Mouse (Mus musculus) cerebellum, adult (tissue): ENCODE results near the gene Nhlh1.

Experiments used
- ATAC-seq: cut with Nextera tagmentation; 2 replicates; pipeline ENCODE4 v1.9.2; 2017; ENCODE audit warnings: mild to moderate bottlenecking, moderate library complexity, mixed read lengths; ENCODE audit not compliant: insufficient number of reproducible peaks, low FRiP score, low TSS enrichment

The Nhlh1 gene

DNA sequence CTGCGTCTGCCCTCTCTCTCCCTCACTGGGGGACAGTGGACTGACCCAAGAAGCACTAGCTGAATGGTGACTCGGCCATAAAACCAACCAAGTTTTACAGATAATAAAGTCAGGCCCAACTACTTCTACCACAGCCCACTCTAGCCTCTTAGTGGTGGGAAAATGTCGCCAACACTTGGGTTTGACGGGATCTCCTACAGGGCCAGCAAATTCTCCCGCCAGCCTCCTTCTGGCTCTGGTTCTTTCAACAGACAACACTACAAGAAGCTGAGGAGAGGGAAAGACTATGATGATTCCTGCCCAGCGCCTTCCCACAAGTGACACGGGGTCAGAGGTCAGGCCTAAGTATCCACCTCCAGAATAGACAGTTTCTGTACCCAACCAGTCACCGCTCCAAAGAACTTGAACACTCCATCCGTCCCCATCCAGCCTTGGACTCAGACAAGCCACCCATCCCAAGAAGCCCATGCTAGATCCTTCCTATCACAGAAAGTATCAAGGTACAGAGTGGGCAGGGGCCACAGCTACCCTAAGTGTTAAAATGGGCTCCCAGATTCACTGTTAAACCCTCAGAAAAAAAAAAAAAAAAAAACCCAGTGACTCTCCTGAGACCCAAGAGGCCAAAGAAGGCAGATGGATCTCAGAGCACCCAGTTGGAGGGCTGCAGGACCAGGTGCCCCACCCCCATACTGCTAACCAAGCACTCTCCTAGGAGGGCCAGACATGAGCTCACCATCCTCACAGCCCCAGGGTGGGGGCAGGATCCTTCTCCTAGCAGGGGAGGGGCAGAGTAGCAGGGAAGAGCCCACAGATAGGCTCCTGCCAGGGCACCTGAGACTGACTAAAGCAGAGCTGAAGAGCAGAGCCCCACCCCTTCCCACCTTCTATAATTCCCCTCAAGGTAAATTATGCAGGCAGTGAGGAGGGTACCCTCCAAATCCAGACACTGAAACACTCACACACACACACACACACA lies 38.7 kb downstream of the Nhlh1 start:
- no peak for ATAC-seq

DNA sequence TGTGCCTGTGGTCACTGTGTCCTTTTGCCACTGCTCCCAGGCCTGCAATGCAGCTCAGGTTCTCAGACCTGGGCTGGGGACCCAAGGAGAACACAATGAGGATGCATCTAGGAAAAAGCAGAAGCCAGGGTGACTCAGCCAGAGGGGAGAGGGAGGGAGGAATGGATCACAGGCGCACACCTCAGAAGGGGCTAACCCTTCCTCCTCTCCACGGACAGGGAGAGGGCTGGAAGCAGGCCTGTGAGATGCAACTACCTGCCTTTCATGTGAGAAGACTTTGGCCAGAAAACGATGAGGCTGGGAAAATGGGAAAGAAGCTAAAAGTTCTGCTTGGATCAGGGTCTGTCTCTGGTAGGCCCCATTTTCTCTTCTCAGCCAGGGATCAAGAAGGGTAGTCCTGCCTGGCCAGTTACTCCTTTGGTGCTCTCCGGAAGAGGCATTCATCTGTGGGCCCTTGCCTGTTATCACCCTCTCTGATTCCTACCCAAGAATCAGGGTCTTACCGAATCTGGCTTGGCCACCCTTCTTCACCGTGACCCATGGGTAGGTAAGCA lies 39.8 kb downstream of the Nhlh1 start:
- ATAC-seq, result no peak

DNA sequence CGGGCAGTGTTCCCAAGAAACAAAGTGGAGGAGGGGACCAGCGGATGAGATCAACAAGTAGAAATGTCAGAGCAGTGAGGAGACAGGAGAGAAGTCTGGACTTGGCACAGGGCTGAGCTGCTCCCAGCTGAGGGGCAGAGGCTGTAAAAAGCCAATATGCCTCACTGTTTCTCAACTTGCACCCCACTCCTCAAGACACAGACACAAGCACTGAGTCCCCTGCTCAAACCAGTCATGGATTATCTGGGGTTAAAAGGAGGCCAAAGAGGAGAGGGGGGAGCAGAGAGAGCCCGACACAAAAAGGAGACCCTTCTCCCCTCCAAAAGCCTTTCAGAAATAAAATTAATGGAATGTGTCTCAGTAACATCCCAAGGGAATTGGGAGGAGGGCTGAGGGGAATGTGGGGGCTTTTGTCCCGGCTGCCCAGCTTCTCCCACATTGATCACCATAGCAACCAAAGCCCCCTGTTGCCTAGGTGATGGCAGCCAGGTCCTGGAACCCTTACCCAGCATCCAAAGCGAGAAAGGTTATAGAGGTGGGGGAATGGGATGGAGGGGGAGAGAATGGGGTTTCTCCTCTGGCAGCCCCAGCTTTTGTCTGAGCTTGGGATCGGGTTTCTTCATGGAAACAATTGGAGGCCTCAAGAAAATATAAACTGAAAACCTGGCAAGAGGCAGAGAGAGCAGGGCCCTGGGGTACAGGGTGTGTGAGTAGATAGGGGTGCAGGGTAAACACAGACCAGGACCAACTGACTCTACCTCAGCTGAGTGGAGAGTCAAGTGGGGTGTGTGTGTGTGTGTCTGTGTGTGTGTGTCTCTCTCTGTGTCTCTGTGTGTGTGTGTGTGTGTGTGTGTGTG lies 40.5 kb downstream of the Nhlh1 start:
- no peak for ATAC-seq

GRCm38 (mm10) chr1:172016031-172016430 lies 41.3 kb downstream of the Nhlh1 start:
- no peak for ATAC-seq

DNA sequence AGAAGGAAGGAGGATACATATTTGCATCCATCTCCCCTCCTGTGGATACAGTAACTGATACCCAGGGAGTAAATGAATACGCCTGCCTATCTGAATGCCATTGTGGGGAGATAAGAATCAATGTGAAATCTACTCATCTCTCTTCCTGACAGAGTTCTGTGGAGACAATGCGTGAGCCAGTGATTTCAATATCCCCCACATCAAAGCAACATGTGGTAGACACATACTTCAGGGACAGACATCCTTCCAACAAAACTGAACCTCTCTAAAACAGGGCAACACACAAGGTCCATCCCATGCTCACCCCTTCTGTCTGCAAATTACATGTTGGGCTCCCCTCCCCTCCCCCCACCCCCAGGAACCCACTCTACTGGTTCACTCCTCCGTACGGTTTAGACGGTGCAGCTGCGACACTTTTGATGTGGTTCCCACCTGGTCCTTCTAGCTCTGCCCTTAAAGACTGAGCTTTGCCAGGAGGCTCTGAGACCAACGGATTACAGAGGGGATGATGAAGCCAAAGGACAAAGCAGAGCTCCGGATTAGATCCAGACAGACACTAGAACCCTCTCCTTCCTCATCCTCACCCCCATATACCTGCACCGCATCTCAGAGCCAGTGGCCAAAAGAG lies 41.9 kb downstream of the Nhlh1 start:
- ATAC-seq, result no peak

GRCm38 (mm10) chr1:172014771-172015170 lies 42.6 kb downstream of the Nhlh1 start:
- no peak for ATAC-seq

DNA sequence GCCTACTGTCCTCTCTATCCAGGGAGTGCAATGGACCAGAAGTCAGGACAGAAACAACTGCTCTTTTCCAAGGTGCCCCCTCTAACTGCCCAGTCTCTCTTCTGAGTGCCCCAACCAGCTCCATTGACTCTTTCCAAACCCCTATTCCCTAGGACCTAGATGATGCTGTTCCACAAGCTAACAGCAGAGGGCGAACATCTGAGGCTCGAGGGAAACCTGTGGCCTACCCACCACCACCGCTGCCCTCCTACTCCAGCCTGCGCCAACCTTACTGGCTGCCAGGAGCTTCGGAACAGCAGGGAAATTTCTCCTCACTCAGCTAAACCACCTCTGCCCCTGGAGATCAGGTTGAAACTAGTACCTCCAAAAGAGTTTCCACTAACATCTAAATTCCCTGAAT lies 45.3 kb downstream of the Nhlh1 start:
- ATAC-seq, result peak; percentile 59; the same call in 1 of the 2 replicates

DNA sequence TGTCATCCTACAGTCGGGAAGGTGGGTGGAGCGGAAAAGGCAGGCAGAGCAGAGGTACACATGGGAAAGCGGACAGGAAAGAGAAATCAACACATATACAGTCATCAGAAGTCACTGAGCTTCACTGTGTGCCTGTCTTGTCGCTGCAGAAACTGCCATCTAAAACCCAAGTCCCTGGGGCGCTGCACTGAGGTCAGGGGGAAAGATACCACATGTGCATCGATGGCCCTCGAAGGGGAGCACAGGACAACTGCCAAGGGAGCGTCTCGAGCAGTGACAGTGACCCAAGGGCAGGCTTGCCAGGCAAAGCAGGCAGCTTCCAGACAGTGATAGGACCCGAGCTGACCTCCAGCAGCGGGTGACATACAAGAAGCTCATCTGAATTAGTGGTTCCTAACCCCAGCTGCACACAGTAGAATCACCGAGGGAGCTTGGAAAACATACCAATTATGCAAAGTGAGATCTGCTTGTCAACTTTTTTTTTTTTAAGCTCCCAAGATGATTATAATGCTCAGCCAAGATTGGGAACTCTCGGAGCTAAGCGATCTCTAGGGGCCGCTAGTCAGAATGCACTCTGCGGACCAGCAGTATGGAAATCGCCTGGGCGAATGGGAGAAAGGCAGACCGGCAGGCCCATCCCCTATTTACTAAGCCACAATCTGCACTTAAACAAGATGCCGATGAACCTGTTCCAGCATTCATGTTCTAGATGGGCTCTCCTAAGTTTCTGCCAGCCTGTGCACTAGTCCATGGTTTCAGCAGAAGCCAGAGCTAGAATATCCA lies 47.1 kb downstream of the Nhlh1 start:
- ATAC-seq, result no peak

GRCm38 (mm10) chr1:172009406-172009805 lies 48.0 kb downstream of the Nhlh1 start:
- ATAC-seq, result no peak

GRCm38 (mm10) chr1:172008351-172008750 lies 49.0 kb downstream of the Nhlh1 start:
- no peak for ATAC-seq

DNA sequence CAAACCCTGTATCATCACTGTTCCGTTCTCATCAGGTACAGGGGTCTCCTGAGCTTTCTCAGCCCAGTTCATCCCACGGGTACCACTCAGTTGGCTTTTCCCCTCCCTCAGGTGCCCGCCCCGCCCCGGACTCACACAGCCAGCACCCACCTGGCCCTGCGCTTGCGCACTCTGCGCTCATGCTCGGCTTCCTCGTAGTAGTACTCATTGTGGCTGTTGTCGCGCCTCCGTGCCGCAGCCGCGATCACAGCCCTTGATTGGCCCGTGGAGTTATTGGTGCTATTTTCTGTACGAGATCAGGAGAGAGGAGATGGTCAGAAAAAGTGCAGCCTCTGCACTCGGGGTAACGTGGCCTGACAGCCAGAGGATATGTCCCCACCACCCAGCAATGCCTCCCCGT lies 49.6 kb downstream of the Nhlh1 start:
- no peak for ATAC-seq
